Mouse (Mus musculus) olfactory bulb, adult 2 months (tissue): ENCODE measurements around the gene Id3.

Source experiments
- CTCF ChIP-seq: fragments of 200-500 bp; IDR thresholded peaks from 2 replicates; pipeline ENCODE4 v1.5.1; 2012; ENCODE audit warnings: low read depth, mild to moderate bottlenecking, low read length, moderate library complexity; ENCODE audit not compliant: insufficient read depth
- POLR2A ChIP-seq: fragments of 200-500 bp; IDR thresholded peaks from 2 replicates; pipeline ENCODE4 v1.6.1; 2012; ENCODE audit warnings: mild to moderate bottlenecking, low read depth, low read length, moderate library complexity; ENCODE audit not compliant: insufficient read depth

GRCm38 (mm10) chr4:136127670-136128069 lies 15.6 kb upstream of the Id3 start:
- no peak for TF ChIP-seq CTCF
- no peak for TF ChIP-seq POLR2A
